Mouse (Mus musculus) cerebellum, adult 2 months (tissue): ENCODE data around the gene Gm26920. TPM values are rescaled to one million over a fixed set of nuclear protein-coding genes. Genes with fewer than 3 reads are reported as not detected.
A peak's percentile ranks its signal among the peaks of the same experiment; 100 is the strongest.

Experiments used
- DNase-seq, 2 experiments: peaks; one replicate each; pipeline ENCODE4 v3.0.0; 2021
- H3K27ac ChIP-seq: fragments of 200-500 bp; 2 replicates; pipeline ENCODE4 v1.5.1; 2012; ENCODE audit warnings: low read length, control low read depth, inconsistent platforms; ENCODE audit not compliant: insufficient read depth
- H3K27me3 ChIP-seq: fragments of 200-500 bp; 2 replicates; pipeline ENCODE4 v1.6.1; 2012; ENCODE audit warnings: inconsistent platforms, mild to moderate bottlenecking, low read length, moderate library complexity; ENCODE audit not compliant: control insufficient read depth, insufficient read depth
- H3K4me1 ChIP-seq: fragments of 200-500 bp; 2 replicates; pipeline ENCODE4 v1.6.1; 2011; ENCODE audit warnings: low read length; ENCODE audit not compliant: control insufficient read depth, insufficient read depth
- H3K4me3 ChIP-seq: fragments of 200-500 bp; replicated peaks from 2 replicates; pipeline ENCODE3; 2011; ENCODE audit warnings: mild to moderate bottlenecking, low read depth, low read length, control low read depth; ENCODE audit not compliant: insufficient read depth
- CTCF ChIP-seq: fragments of 200-500 bp; IDR thresholded peaks from 2 replicates; pipeline ENCODE4 v1.5.1; 2011; ENCODE audit warnings: low read depth, mild to moderate bottlenecking, control low read depth, low read length, moderate library complexity, borderline replicate concordance; ENCODE audit not compliant: insufficient read depth
- POLR2A ChIP-seq: fragments of 200-500 bp; IDR thresholded peaks from 2 replicates; pipeline ENCODE4 v1.6.1; 2011; ENCODE audit warnings: low read length, control low read depth, borderline replicate concordance; ENCODE audit not compliant: insufficient read depth
- WGBS: fragments of 180-500 bp; shearing (Covaris S2); methylation state at CpG from one replicate; pipeline ENCODE4 v1.1.7; 2018; 5-methylcytosine and 5-hydroxymethylcytosine counted together
- polyA plus RNA-seq: library from polyadenylated mRNA; depleted of rRNA; stranded (reverse); fragments of >200 nt; gene quantifications from 2 replicates; pipeline ENCODE4 v1.2.3, GENCODE M21; 2012

Gm26920 gene
- polyA plus RNA-seq, 1 experiment = 0.65 TPM

- H3K27me3 ChIP-seq = no peaks in the 10 kb centered on the region; the same call in 1 of the 2 replicates
- under 1% methylated on average over 50 of the region's 50 CpGs for WGBS
- no peak for TF ChIP-seq CTCF
- peak; percentile 87 for TF ChIP-seq POLR2A
- DNase-seq = peak; percentile 89 to 90
- peak within 1 kb of the TSS; percentile 77 for H3K4me3 ChIP-seq
- no peaks in the 10 kb centered on the region for H3K4me1 ChIP-seq
- peak within 1 kb of the TSS; percentile 49; the same call in 1 of the 2 replicates for H3K27ac ChIP-seq
Measured at GRCm38 (mm10) chr7:30072146-30073028, 17.8 kb downstream of the Gm26920 start, which contains the start of gene Zfp82. Zfp82 (minus strand) TSS chr7:30072900.

- 82% methylated on average over 5 of the region's 5 CpGs for WGBS
- DNase-seq = no peak
- no peaks in the 10 kb centered on the region; the same call in 1 of the 2 replicates for H3K27me3 ChIP-seq
- H3K4me1 ChIP-seq = no peaks in the 10 kb centered on the region
- H3K4me3 ChIP-seq = no peak overlapping the region
- TF ChIP-seq POLR2A (no peak), CTCF (peak; percentile 35; the same call in 1 of the 2 replicates)
- H3K27ac ChIP-seq = no peak overlapping the region
Measured at GRCm38 (mm10) chr7:30064622-30065021, 25.6 kb downstream of the Gm26920 start.

GRCm38 (mm10) chr7:30062478-30062877 lies 27.7 kb downstream of the Gm26920 start:
- TF ChIP-seq CTCF (peak; percentile 26; the same call in 1 of the 2 replicates), POLR2A (no peak)
- Histone ChIP-seq H3K27me3 (no peaks in the 10 kb centered on the region), H3K4me1 (no peaks in the 10 kb centered on the region), H3K27ac (no peak overlapping the region), H3K4me3 (no peak overlapping the region)
- no peak for DNase-seq
- WGBS = 91% methylated on average over 5 of the region's 5 CpGs

- 86% methylated on average over 6 of the region's 6 CpGs for whole genome bisulfite sequencing
- TF ChIP-seq CTCF = no peak
- TF ChIP-seq POLR2A = no peak
- H3K27me3 ChIP-seq = no peaks in the 10 kb centered on the region
- H3K4me3 ChIP-seq = no peak overlapping the region
- DNase-seq = no peak
- H3K4me1 ChIP-seq = no peaks in the 10 kb centered on the region
- no peak overlapping the region for H3K27ac ChIP-seq
Measured at GRCm38 (mm10) chr7:30060341-30060740, 29.9 kb downstream of the Gm26920 start.

GRCm38 (mm10) chr7:30053591-30053990 lies 36.6 kb downstream of the Gm26920 start:
- Histone ChIP-seq H3K27me3 (no peaks in the 10 kb centered on the region), H3K27ac (no peak overlapping the region), H3K4me3 (no peak overlapping the region), H3K4me1 (0 out of 2 replicates have a peak, but pooled peaks cover 3% of the 10 kb centered on the region)
- TF ChIP-seq POLR2A = no peak
- no peak for TF ChIP-seq CTCF
- WGBS = 9% methylated on average over 3 of the region's 3 CpGs
- no peak for DNase-seq

- peak within 1 kb of the TSS; percentile 78 for H3K4me3 ChIP-seq
- H3K27ac ChIP-seq = peak within 1 kb of the TSS; percentile 65
- 0 out of 2 replicates have a peak, but pooled peaks cover 3% of the 10 kb centered on the region for H3K4me1 ChIP-seq
- peak; percentile 94 to 95 for DNase-seq
- under 1% methylated on average over 40 of the region's 40 CpGs for WGBS
- TF ChIP-seq CTCF (no peak), POLR2A (peak; percentile 76; the same call in 1 of the 2 replicates)
- no peaks in the 10 kb centered on the region for H3K27me3 ChIP-seq
Measured at GRCm38 (mm10) chr7:30050882-30051548, 39.2 kb downstream of the Gm26920 start, which contains the start of gene Zfp14. Zfp14 (minus strand) TSS chr7:30051380.

GRCm38 (mm10) chr7:30048126-30048525 lies 42.1 kb downstream of the Gm26920 start:
- H3K4me1 ChIP-seq = 0 out of 2 replicates have a peak, but pooled peaks cover 3% of the 10 kb centered on the region
- DNase-seq = no peak

More at GRCm38 (mm10) chr7:30048126-30048525, 42.1 kb downstream of the Gm26920 start:
- TF ChIP-seq POLR2A = no peak
- TF ChIP-seq CTCF = no peak
- no peak overlapping the region for H3K27ac ChIP-seq
- 70% methylated on average over 4 of the region's 4 CpGs for WGBS
- no peaks in the 10 kb centered on the region for H3K27me3 ChIP-seq
- H3K4me3 ChIP-seq = no peak overlapping the region
